Mouse (Mus musculus): Measurements from ENCODE around the gene Mical2.

Mical2 gene

DNA sequence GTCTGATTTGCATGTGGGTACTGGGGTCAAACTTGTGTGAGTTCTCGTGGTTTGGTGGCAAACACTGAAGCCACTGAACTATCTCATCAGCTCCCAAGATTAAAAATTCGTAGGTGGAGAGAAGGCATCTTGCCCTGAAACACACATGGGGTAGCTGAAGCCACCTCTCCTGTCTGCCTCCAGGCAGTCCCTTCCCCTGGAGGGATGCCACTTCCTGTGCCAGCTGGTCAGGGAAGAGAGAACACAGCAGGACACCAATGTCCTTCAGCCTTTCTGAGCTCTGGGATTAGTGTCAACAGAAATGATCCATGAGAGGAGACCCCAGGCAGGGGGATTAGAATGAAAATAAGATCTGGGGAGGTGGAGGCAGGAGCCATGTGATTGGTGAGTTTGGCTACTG lies 18.4 kb downstream of the Mical2 start:
- DNase-seq: no peak

DNA sequence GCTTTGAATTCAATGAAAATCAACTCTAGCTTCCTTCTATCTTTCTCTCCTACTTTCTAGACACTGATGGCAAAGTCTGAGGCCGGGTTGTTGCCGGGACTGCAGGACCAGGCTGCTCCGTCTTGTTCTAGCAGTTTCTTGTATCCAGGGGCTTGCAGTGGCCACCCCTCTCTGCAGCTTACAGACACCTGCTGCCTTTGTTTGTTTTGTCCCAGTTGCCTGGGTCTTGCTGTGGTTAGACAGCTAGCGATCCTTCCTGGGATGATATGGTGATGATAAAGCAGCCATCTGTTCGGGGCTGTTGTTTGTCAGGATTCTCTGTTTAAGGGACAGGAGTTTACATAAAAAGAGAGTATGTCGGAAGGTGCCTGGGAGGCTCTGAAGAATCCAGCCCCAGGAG lies 19.0 kb downstream of the Mical2 start:
- DNase-seq: no peak

DNA sequence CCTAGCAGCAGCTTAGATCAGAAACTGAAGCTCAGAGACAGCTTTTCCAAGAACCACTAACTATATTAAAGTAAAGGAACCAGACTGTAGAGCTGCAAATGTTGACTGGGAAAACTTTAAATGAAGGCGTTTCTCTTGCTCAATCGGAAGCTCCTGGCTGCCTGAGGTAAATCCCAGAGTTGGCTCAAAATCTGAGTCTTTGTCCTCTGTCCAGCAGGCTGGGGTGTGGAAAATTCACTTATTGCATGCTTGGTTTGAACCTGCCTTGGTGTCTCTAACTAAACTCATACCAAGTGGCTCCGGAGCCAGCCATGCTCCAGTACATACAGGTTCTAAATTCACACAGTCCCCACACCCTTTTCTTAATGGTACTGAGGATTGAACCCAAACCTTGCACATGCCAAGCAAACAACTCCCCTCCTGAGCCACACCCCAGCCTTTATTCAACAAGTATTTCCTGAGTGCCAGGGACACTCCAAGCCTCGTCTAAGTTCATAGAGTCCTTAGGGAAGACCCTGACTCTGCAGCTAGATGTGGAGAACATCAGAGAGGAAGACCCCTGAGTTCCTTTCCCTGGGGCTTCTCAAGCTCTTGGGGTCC lies 20.3 kb downstream of the Mical2 start:
- no peak for DNase-seq

DNA sequence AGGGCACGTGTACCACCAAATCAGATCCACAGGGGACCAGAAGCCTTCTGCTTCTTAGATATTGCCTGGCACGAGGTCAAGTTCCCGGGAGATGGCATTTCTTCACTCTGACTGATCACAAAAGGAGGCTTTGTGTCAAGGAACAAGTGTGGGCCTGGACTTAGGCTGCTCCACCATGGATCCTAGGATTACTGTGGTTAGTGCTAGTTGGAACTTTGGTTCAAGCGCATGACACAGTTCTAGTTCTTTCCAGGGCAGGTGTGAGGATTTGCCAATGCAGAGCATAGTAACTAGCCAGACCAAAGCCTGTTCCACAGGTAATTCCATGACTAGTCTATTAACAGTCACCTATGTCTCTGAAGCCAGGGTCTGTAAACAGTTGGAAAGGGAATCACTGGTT lies 20.8 kb downstream of the Mical2 start:
- no peak for DNase-seq

DNA sequence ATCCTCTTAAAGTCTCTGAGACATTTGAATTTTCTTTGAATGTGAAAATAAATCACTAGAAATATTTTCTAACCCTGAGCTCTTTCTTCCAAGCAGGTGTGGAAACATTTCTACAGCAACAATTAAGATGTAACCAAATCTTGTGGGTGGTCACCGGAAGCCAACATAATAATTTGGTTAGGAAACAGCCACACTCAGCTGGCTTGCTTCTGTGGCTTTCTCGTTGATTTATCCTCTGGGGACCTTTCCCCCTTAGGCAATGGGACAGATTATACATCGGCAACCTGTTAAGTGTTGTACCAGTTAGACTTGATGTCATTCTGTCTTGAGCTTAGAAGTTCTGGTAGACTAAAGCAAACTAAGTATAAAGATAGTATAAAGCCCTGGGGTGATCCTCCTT lies 22.2 kb downstream of the Mical2 start:
- no peak for DNase-seq

DNA sequence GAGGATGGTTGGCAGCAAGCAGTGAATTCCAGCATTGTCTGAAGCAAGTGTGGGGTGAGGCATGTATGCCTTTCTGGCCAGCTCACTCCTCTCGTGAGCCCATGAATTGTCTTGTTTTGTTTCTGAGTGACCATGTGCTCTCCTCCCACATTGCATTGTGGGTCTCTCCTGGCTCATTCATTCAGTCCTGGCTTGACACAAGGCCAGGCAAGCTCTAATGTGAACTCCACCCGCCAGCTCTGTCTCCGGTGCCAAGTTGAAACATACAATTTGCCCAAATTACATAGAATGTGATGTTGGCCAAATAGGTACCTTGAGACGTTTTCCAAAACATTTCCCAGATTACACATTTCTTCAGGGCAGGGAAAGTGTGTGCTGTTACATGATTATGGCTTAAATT lies 23.8 kb downstream of the Mical2 start:
- no peak for DNase-seq

DNA sequence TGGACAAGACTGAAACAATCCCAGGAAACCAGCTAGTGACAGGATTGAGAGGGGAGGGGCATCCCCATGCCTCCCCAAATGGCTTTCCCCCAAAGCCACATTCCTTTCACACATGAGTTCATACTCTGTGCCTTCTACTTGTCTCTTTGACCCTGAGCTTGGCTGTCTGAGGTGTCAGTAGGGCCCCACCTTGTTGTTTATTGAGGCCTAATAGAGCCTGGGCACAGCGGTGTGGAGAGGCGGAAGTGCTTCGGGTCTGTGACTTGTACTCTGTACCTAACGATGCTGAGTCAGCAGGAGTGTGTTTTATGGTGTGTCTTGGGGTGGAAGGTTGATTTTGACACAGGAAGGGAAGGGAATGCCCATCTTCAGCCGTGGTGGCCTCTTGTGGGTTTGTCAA lies 26.4 kb downstream of the Mical2 start:
- no peak for DNase-seq

DNA sequence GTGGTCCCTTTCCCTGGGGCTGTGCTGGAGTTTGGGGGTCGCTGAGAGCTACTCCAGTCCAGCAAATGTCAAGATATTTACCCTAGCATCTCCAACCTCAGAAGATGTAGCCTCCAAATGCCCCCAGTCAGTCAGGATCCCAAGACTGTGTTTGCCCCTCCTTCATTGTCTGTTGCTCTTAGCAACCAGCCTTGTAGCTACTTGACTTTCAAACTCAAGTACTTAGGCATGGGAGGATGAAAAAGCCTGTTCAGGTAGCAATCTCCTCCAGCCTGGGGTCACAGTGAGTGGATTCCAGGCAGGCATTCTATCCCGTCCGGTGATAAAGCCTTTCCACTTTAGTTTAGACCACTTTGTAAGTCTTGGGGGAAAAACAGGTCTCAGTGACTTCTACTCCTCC lies 28.6 kb downstream of the Mical2 start:
- no peak for DNase-seq

DNA sequence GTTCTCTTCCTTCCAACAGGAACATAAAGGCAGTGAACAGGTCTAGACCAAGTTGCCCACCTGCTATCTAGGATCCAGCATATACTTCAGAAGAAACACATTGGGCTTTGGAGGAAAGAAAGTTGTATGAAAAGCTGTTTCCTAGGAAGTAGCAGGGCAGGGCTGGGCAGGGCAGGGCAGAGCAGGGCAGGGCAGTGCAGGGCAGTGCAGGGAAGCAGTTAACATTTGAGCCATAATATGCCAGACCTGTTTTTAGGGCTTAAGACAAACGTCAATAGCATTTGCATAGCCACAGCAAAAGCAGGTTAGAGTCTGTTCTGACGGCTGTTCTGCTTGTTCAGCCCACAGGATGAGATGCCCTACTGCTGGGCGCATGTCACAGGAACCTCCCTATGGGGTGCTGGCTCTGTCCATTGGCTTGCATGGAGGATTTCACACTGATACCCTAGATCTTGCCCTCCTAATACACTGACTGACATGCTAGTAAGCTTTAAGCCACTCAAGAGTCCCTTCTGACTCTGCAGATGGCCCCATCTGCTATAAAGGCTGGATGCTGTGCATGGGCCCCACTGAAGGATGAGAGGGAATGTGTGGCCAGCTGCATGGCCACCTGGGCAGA lies 29.7 kb downstream of the Mical2 start:
- DNase-seq: no peak

DNA sequence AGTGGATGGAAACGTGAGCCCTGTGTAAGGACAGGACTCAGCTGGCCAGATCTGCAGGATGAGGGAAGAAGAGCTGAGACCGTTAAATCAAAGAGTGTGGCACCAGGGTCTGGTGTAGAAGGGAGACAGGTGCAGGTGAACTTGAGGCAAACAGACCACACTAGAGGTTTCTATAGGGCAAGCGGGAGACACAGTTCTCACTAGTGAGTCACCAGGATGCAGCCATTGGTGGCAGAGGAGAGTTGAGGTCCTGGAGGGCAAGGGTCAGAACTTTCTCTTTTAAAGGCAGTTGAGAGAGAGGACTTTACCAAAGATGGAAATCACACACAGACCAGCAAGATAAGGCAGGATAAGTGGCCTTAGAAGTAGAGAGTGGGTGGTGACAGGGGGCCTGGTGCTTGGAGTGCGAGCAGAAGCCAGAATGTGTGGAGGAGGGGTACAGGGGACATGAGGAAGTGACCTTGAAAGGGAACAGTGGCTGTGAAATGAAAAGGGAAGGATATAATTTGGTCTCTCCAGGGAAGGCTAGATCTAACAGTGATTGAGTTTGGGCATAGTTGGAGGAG lies 32.8 kb downstream of the Mical2 start:
- no peak for DNase-seq

DNA sequence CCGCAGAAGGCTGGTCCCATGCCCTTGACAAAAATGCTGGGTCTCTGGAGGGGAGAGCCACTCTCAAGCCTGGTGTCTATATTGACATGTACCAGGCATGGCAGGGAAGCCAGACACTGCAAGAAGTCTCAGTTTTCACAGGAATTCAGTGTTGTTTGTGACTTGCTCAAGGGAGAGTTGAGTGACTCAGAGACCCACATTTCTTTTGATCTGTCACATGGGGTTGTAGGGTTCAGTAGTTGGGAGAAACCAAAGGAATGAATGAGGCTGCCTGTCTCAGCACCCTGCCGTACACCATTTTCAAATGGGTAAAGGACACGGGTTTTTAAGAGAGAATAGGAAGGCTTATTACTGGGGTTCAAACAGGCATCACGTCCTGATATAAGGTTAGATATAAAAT lies 33.6 kb downstream of the Mical2 start:
- DNase-seq: no peak

DNA sequence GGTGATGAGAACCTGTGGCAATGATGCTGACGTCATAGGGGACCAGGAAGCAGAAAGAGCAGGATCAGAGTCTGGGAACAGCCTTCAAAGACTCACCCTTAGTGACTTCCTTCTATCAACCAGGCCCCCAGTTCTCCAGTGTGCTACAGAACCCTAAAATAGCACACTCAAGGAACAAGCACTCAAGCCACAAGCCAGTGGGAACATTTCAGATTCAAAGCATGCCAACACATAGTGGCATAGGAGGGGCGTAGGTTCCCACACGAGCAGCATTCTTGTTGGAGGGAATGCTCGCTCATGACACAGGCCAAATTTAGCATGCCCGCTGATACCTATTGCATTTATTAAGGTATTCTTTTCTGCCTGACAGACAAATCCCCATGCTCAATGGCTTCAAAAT lies 35.5 kb downstream of the Mical2 start:
- no peak for DNase-seq

DNA sequence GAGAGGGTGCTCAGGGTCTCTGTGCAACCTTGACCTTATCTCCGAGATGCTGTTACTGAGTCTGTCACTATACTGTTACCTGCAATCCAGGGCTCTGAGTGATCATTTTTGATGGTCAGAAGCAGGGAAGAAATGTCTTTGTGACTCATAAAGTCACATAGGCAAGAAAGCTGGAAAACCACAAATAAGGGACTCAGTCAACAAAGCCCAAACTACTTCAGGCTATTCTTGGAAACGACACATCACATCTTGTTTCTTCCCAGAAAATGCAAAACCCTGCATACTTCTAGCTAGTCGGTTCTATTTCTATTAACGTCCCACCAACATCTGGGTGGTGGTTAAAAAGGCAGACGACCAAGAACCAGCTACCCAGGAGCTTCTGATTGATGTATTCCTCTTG lies 41.6 kb downstream of the Mical2 start:
- no peak for DNase-seq

DNA sequence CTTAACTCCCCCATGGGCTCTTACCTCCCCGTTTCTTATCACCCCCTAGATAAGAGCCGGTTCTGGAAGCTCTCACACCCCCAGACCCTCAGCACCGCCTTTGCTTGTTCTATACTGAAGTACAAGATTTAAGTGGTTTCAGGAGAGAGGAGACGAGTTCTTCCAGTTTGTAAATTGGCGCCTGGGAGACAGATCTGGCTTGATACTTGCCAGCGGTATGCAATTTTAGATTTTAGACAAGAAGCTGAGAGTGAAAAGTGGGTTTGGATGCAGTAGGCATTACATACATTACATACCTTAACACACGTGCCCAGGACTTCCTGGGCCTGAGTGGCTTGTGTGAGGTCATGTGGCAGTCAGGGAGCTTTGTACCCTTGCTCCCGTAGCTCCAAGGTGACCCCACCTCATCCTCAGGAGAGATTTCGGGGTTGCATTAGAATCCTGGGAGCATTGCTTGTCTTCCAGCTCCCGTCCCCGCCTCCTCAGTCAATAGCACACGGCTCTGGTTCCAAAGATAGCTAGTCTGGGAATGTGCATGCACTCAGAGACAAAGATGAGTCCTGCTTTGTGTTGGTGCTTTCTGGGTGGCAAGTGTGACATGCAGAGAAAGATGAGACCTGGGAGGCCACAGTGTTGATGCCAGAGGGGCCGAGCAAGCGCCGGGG lies 43.2 kb downstream of the Mical2 start:
- DNase-seq: no peak

DNA sequence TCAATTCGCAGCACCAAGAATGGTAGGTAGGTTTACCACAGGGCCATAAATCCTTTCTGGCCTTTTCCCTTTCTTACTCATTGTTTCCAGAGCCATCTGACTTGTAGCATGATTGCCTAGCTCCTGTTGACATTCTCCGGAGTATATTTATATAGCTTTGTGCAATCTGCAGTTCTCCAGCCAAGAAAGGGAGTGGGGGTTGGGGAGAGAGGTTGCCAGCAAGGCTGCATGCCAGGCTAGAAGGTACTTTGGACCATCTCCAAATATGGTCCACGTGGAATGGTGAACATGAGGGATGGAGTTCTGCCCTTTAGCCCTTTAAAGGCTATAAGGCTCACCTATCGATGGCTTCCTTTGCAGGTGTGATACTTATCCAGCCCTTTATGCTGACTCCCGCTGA lies 45.2 kb downstream of the Mical2 start:
- no peak for DNase-seq

DNA sequence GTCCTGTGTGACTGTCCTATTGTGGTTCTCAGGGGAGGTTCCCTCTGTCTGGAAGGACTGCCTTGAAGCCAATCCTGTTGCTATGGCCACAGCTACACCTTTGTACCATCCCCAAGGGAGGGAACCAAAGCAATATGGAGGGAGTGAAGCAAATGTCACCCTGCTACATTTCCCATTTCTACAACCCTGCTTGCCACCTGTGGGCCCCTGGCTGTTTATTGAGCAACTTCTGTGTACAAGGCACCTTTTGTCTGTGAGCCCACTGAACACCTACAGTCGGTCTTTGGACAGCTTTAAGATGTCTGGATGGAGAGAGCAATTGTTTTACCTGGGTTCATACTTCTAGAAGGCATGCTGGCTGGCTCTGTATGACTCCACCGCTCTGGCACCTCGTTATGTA lies 46.0 kb downstream of the Mical2 start:
- DNase-seq: no peak

DNA sequence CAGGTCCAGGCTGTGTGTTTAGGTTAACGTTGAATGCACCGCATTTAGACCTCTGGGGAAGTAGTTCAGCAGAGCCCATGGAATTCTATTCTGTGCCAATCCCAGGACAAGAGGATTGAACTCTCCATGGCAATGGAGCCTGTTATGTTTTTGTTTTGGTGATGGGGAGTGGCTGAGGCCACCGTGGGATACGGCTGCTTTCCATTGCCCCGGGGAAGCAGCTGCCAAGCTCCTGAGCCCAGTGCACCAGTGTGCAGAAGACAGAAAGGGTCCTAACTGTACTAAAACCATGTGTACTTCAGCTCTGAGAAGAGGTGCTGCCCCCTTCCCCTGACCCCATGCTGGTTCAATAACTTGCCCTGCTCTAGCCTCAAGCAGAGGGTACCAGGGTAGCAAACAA lies 47.0 kb downstream of the Mical2 start:
- no peak for DNase-seq

DNA sequence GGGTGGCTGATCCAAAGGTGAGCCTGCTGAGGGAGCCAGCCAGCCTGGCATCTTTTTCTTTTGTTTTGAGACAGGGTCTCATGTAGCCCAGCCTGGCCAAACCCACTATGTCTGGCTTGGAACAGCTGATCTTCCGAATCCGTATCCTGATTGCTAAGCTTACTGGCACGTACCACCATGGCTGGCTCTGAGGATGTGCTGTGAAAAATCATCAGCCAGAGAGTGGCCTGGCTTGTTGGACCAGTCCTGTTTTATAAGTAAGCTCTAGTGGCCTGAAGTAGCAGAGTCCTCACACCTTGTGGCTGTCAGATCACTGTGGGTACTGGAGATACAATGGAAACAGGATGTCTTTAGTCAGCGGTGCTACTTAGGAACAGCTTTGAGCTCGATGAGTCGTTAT lies 47.8 kb downstream of the Mical2 start:
- DNase-seq: no peak

DNA sequence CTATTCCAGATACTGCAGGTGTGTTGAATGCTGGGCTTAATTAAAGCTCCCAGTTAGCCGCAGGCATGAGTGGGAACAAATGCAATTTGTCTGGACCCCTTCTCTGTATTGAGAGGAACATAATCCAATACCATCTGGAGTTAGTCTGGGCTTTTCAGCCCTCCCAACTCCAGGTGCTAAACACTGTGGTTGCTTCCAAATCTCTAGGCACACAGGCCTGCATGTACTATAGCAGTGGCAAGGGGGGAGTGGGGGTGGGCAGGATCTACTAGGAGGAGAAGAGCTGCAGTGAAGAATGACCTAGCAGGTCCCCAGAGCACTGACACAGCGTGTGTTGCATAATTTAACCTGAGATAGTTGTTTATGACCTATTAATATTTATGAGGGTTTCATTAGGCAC lies 49.0 kb downstream of the Mical2 start:
- DNase-seq: no peak

DNA sequence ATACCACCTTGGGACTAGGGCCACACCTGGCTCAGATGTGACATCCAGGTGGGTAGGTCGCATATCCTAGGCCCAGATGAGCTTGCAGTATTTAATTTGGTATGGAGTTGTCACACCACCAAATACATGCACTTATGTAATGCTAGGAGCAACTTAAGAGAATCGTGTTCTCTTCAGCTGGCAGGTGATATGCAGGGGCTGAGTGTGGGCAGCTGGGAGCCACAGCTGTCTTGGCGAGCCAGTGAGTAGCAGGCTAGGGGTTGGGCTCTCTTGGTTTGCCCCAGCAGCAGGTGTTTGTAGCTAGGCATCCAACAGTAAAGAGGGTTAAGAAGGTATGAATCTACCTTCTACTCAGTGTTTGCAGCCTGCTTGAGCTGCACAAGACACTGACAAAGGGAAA lies 49.4 kb downstream of the Mical2 start:
- DNase-seq: no peak

DNA sequence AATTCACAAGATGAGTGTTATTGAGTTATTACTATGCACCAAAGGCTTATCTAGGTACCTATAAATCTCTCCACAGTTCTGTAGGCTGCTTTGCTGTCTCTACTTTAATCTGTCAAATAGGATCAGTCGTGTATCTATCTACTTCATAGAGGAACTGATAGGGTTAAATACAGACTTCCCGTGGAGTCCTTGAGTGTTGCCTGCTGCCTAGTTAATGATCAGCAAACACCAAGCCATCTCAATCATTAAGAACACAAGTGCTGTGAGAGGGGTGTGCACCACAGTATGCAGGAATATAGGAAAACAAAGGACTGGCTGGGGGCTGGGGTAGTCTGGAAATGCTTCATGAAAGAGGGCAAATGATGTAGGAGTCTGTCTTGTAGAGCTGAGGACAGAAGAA lies 50.2 kb downstream of the Mical2 start:
- no peak for DNase-seq

DNA sequence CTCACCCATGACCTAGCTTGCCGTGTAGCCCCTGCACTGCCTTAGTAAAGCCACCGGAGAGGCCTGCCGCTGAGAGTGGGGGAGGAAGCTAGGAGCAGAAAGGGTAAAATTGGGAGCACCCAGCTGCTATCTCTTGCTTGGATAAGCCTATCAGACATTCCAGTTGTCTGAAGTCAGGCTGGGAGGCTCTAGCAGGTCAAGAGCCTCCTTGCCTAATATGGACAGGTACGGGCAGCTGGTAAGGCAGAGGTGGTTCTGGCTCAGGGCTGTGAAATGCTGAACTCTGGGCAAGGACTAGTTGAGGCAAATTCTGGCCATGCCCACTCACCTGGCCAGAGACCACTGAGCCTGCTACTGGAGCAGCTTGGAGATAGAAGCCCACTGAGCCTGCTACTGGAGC lies 51.2 kb downstream of the Mical2 start:
- no peak for DNase-seq

DNA sequence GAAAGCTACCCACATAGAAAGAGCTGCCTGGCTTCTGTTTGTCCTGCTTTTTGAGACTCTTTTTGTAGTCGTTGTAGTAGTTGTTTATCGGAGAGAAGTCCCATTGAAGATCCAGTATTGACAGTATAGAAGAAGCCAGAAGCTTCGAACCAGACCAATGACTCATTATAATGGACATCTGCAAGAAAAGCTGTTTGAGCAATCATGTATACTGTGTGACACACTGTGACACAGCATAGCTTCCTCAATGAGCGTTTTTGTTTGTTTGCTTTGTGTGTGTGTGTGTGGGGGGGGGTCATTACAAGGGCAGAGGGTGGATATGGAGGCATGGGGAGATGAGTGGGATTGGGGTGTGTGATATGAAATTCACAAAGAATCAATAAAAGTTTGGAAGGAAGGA lies 53.0 kb downstream of the Mical2 start:
- DNase-seq: no peak

DNA sequence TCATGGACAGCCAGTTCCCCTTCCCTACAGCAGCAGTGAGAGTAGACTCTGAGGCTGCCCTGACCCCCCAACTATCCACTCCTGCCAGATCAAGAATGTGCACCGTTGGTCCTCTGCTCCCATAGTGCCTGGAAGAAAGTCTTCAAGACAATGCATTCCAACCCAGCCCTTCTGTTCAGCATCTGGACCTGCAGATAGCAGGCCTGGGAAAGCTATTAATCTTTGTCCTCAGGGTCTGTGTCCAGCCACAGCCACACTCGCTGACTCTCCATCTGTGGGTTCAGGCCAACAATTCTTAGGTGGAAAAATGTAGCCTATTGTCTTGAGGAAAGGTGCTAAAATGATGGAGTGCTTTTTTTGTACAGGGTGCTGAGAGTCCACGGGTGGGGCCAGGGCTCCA lies 54.8 kb downstream of the Mical2 start:
- no peak for DNase-seq

Data from right cerebral cortex, postnatal 14 days (tissue).